Mouse (Mus musculus): Measurements from ENCODE around the gene Relch. TPM values are rescaled to one million over a fixed set of nuclear protein-coding genes. Genes with fewer than 3 reads are reported as not detected.

Gene Relch
- total RNA-seq, 2 experiments from 2014 or later: 47.5 to 57.3 TPM

GRCm38 (mm10) chr1:105786731-105787357 is 123.2 kb downstream of the Relch start:
- ATAC-seq (ENCODE audit: poor library complexity, severe bottlenecking): peak; percentile 95

GRCm38 (mm10) chr1:105790103-105790502 is 126.4 kb downstream of the Relch start:
- ATAC-seq (ENCODE audit: poor library complexity, severe bottlenecking): peak; percentile 45

- ATAC-seq (ENCODE audit: poor library complexity, severe bottlenecking): no peak
Measured at GRCm38 (mm10) chr1:105794670-105795069, 131.0 kb downstream of the Relch start.

- no peak for ATAC-seq (ENCODE audit: poor library complexity, severe bottlenecking)
Measured at GRCm38 (mm10) chr1:105795705-105796104, 132.0 kb downstream of the Relch start.

GRCm38 (mm10) chr1:105800570-105800969 is 136.9 kb downstream of the Relch start:
- ATAC-seq (ENCODE audit: poor library complexity, severe bottlenecking): no peak

GRCm38 (mm10) chr1:105801252-105801651 is 137.6 kb downstream of the Relch start:
- ATAC-seq (ENCODE audit: poor library complexity, severe bottlenecking): peak; percentile 61

- no peak for ATAC-seq (ENCODE audit: poor library complexity, severe bottlenecking)
Measured at GRCm38 (mm10) chr1:105802941-105803340, 139.3 kb downstream of the Relch start.

- no peak for ATAC-seq (ENCODE audit: poor library complexity, severe bottlenecking)
Measured at GRCm38 (mm10) chr1:105804285-105804684, 140.6 kb downstream of the Relch start.

Other genes starting within 250 kb of the Relch start
- gene Pign, start 184 bp upstream of the Relch start, total RNA-seq (2015): 15.3 and 15.7 TPM in 2 replicates
- 18.0 and 48.9 TPM in 2 replicates for gene Pign, start 184 bp upstream of the Relch start, total RNA-seq (2017)
- gene Tnfrsf11a, start 116.9 kb downstream of the Relch start, total RNA-seq (2015): 4.5 and 4.9 TPM in 2 replicates
- gene Tnfrsf11a, start 116.9 kb downstream of the Relch start, total RNA-seq (2017): 5.9 and 8.3 TPM in 2 replicates

Measured in megakaryocyte, adult 5-6 weeks (primary cell).